In the genomic region with DNA sequence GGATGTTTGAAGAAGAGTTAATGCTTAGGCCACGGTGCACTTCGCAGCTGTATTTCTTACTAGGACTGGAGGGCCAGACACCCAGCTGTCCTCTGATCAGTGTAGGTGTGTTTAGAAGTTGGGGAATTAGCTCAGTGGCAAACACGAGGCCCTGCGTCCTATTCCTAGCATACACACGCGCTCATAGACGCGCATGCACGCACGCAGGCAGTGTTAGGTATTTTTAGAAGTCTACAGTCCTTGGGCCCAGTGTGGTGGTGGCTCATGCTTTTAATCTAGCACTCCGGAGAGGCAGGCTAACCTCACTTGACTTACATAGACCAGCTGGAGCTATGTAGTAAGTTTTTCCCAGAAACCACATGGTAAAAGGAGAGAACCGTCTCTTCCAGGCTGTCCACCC, we compare ENCODE assay signal across 8 mouse cellular contexts. TPM values are rescaled to one million over a fixed set of nuclear protein-coding genes. Genes with fewer than 3 reads are reported as not detected.
DNase-seq lines count a peak whose midpoint lies in the region; ATAC-seq and TF ChIP-seq lines count a peak whose summit lies in the region.

No protein-coding gene starts in this region.

- peak overlapping the region; percentile 76 for H3K4me3 ChIP-seq in embryonic facial prominence, embryonic 10.5 days
- H3K4me3 ChIP-seq in heart, embryonic 15.5 days = peak overlapping the region; percentile 71
- peak overlapping the region; percentile 88 for H3K4me3 ChIP-seq in small intestine, adult 2 months (ENCODE audit: low read depth, low read length)

- DNase-seq in ovary, adult 18-20 months (ENCODE audit: low spot score) = peak; percentile 44
- no peak for DNase-seq in ovary, postnatal 14 days (ENCODE audit: low spot score)
- DNase-seq in embryonic facial prominence, embryonic 10.5 days (ENCODE audit: low spot score) = no peak
- DNase-seq in left cerebral cortex, adult 18-20 months (ENCODE audit: low spot score in 2 of 2) = peak; percentile 37 to 56
- DNase-seq in thymus, postnatal 4 days = no peak

- ATAC-seq in heart, embryonic 15.5 days (replicated peaks; ENCODE audit: insufficient number of reproducible peaks, insufficient read depth, low FRiP score, low read depth) = peak; percentile 63
- ATAC-seq in megakaryocyte, adult 5-6 weeks (ENCODE audit: poor library complexity, severe bottlenecking) = peak; percentile 1; the same call in 1 of the 2 replicates

- H3K4me2 ChIP-seq in heart, embryonic 15.5 days = peak overlapping the region; percentile 82

- no peaks in the 10 kb centered on the region for H3K9me3 ChIP-seq in embryonic facial prominence, embryonic 10.5 days
- no peaks in the 10 kb centered on the region for H3K9me3 ChIP-seq in heart, embryonic 15.5 days (replicated peaks)

- TF ChIP-seq CTCF in small intestine, adult 2 months (IDR thresholded peaks at IDR 0.05; ENCODE audit: extremely low read depth, insufficient read length, insufficient replicate concordance, low read depth, low read length) = no peak

- H3K9ac ChIP-seq in heart, embryonic 15.5 days = peak overlapping the region; percentile 78

- 25% methylated on average over 12 of the region's 12 CpGs for WGBS in embryonic facial prominence, embryonic 10.5 days
- 6% methylated on average over 12 of the region's 12 CpGs for WGBS in heart, embryonic 15.5 days
- 3% methylated on average over 12 of the region's 12 CpGs for WGBS in small intestine, adult 2 months

- H3K36me3 ChIP-seq in embryonic facial prominence, embryonic 10.5 days (replicated peaks) = peaks cover 41% of the 10 kb centered on the region
- H3K36me3 ChIP-seq in heart, embryonic 15.5 days = peaks cover 22% of the 10 kb centered on the region
- peaks cover 23% of the 10 kb centered on the region for H3K36me3 ChIP-seq in small intestine, adult 2 months (ENCODE audit: control insufficient read depth, insufficient read depth, low read length)

- H3K4me1 ChIP-seq in embryonic facial prominence, embryonic 10.5 days = peaks cover 34% of the 10 kb centered on the region
- H3K4me1 ChIP-seq in heart, embryonic 15.5 days (replicated peaks) = peaks cover 27% of the 10 kb centered on the region
- peaks cover 11% of the 10 kb centered on the region; the same call in 1 of the 2 replicates for H3K4me1 ChIP-seq in small intestine, adult 2 months (ENCODE audit: control insufficient read depth, insufficient read depth, insufficient read length, low read length)

- no peaks in the 10 kb centered on the region for H3K27me3 ChIP-seq in embryonic facial prominence, embryonic 10.5 days (replicated peaks; ENCODE audit: low read depth, poor library complexity, severe bottlenecking)
- no peaks in the 10 kb centered on the region for H3K27me3 ChIP-seq in heart, embryonic 15.5 days
- no peaks in the 10 kb centered on the region for H3K27me3 ChIP-seq in small intestine, adult 2 months (ENCODE audit: control insufficient read depth, insufficient read depth, low read length)

- H3K27ac ChIP-seq in embryonic facial prominence, embryonic 10.5 days (replicated peaks) = peak overlapping the region; percentile 100
- peak overlapping the region; percentile 98 for H3K27ac ChIP-seq in heart, embryonic 15.5 days
- peak overlapping the region; percentile 98 for H3K27ac ChIP-seq in small intestine, adult 2 months (ENCODE audit: insufficient read depth, low read depth, low read length)

- no peak for TF ChIP-seq POLR2A in small intestine, adult 2 months (IDR thresholded peaks at IDR 0.05; ENCODE audit: low read depth, low read length)

RNA-seq across cellular contexts. Expression of gene Zfp335, which starts 0.6 kb away (rescaled TPM):
- polyA plus RNA-seq in embryonic facial prominence, embryonic 10.5 days (2016; fragmentation: Nextera tagmentation; extraction: Ambion mirVana) = 17.4 and 18.2 TPM in 2 replicates
- 5.9 and 10.9 TPM in 2 replicates for polyA plus RNA-seq in heart, embryonic 15.5 days (2015; fragmentation: Nextera tagmentation; extraction: Ambion mirVana)
- 10 to 100 TPM; 25.0 to 25.1 TPM for total RNA-seq in left cerebral cortex, adult 18-20 months (2021)
- total RNA-seq in megakaryocyte, adult 5-6 weeks (2015) = 15.6 and 16.1 TPM in 2 replicates
- 9.4 and 10.0 TPM in 2 replicates for total RNA-seq in megakaryocyte, adult 5-6 weeks (2017)
- polyA plus RNA-seq in small intestine, adult 2 months (2012; rRNA removed) = 19.1 and 34.1 TPM in 2 replicates

RNA-seq across cellular contexts. Expression of gene Mmp9, which starts 28.4 kb away (rescaled TPM):
- polyA plus RNA-seq in embryonic facial prominence, embryonic 10.5 days (2016; fragmentation: Nextera tagmentation; extraction: Ambion mirVana) = 0.28 and 0.77 TPM in 2 replicates
- polyA plus RNA-seq in heart, embryonic 15.5 days (2015; fragmentation: Nextera tagmentation; extraction: Ambion mirVana) = 0.81 and 4.5 TPM in 2 replicates
- 1 to 10 TPM; 2.0 to 2.1 TPM for total RNA-seq in left cerebral cortex, adult 18-20 months (2021)
- 326 and 367 TPM in 2 replicates for total RNA-seq in megakaryocyte, adult 5-6 weeks (2015)
- 217 and 317 TPM in 2 replicates for total RNA-seq in megakaryocyte, adult 5-6 weeks (2017)
- polyA plus RNA-seq in small intestine, adult 2 months (2012; rRNA removed) = 11.1 and 12.1 TPM in 2 replicates

RNA-seq across cellular contexts. Expression of gene Pcif1, which starts 33.0 kb away (rescaled TPM):
- polyA plus RNA-seq in embryonic facial prominence, embryonic 10.5 days (2016; fragmentation: Nextera tagmentation; extraction: Ambion mirVana) = 77.2 and 81.2 TPM in 2 replicates
- 53.4 and 56.4 TPM in 2 replicates for polyA plus RNA-seq in heart, embryonic 15.5 days (2015; fragmentation: Nextera tagmentation; extraction: Ambion mirVana)
- total RNA-seq in left cerebral cortex, adult 18-20 months (2021) = 10 to 100 TPM; 40.6 to 46.1 TPM
- total RNA-seq in megakaryocyte, adult 5-6 weeks (2015) = 38.4 and 47.1 TPM in 2 replicates
- 31.2 and 33.4 TPM in 2 replicates for total RNA-seq in megakaryocyte, adult 5-6 weeks (2017)
- polyA plus RNA-seq in small intestine, adult 2 months (2012; rRNA removed) = 22.8 and 30.3 TPM in 2 replicates

RNA-seq across cellular contexts. Expression of gene Slc12a5, which starts 48.5 kb away (rescaled TPM):
- polyA plus RNA-seq in embryonic facial prominence, embryonic 10.5 days (2016; fragmentation: Nextera tagmentation; extraction: Ambion mirVana) = 1.5 and 1.7 TPM in 2 replicates
- 0.21 and 0.53 TPM in 2 replicates for polyA plus RNA-seq in heart, embryonic 15.5 days (2015; fragmentation: Nextera tagmentation; extraction: Ambion mirVana)
- 100 to 1,000 TPM; 538 to 565 TPM for total RNA-seq in left cerebral cortex, adult 18-20 months (2021)
- total RNA-seq in megakaryocyte, adult 5-6 weeks (2015) = 0.91 and 1.3 TPM in 2 replicates
- total RNA-seq in megakaryocyte, adult 5-6 weeks (2017) = 0.48 and 0.89 TPM in 2 replicates
- 0.57 and 0.60 TPM in 2 replicates for polyA plus RNA-seq in small intestine, adult 2 months (2012; rRNA removed)

RNA-seq across cellular contexts. Expression of gene Pltp, which starts 54.6 kb away (rescaled TPM):
- polyA plus RNA-seq in embryonic facial prominence, embryonic 10.5 days (2016; fragmentation: Nextera tagmentation; extraction: Ambion mirVana) = 36.7 and 40.7 TPM in 2 replicates
- polyA plus RNA-seq in heart, embryonic 15.5 days (2015; fragmentation: Nextera tagmentation; extraction: Ambion mirVana) = 14.0 and 71.8 TPM in 2 replicates
- 10 to 100 TPM; 90.7 to 93.5 TPM for total RNA-seq in left cerebral cortex, adult 18-20 months (2021)
- 3.8 and 7.1 TPM in 2 replicates for total RNA-seq in megakaryocyte, adult 5-6 weeks (2015)
- total RNA-seq in megakaryocyte, adult 5-6 weeks (2017) = 1.8 and 3.6 TPM in 2 replicates
- polyA plus RNA-seq in small intestine, adult 2 months (2012; rRNA removed) = 20.9 and 34.2 TPM in 2 replicates

Comparison
In these comparisons a context has a peak if more than half of its experiments do, and no peak if none do; other contexts are left out.
1. DNase-seq: peak in ovary, adult 18-20 months (single experiment) and left cerebral cortex, adult 18-20 months (2 of 2); none in ovary, postnatal 14 days (single experiment), embryonic facial prominence, embryonic 10.5 days (single experiment) and thymus, postnatal 4 days (single experiment).
2. Peak in every context shown above with its lines, with median percentiles within 50 percentile points of each other: H3K27ac ChIP-seq and H3K4me3 ChIP-seq.